Mouse (Mus musculus) liver, embryonic 14.5 days (tissue): ENCODE measurements around the gene Myo18b. TPM values are rescaled to one million over a fixed set of nuclear protein-coding genes. Genes with fewer than 3 reads are reported as not detected.

Experiments used
- ATAC-seq: fragments of 200-750 bp; cut with Nextera tagmentation; 2 replicates; pipeline ENCODE4 v1.8.0; 2017; ENCODE audit warnings: moderate number of reproducible peaks, mild to moderate bottlenecking, moderate library complexity; ENCODE audit not compliant: insufficient read depth
- DNase-seq, 3 experiments: peaks; one replicate each; pipeline ENCODE4 v3.0.0-alpha.2; 2012 to 2013; ENCODE audit warnings: low read depth in 3 of 3, low spot score in 3 of 3
- H3K27ac ChIP-seq: fragments of 300-500 bp; sonication (generic); 2 replicates; pipeline ENCODE4 v1.5.1; 2014; ENCODE audit warnings: moderate library complexity, mild to moderate bottlenecking, control low read depth, inconsistent platforms
- H3K27me3 ChIP-seq: fragments of 300-500 bp; sonication (generic); 2 replicates; pipeline ENCODE4 v1.6.1; 2014; ENCODE audit warnings: mild to moderate bottlenecking, low read length, moderate library complexity; ENCODE audit not compliant: control insufficient read depth, insufficient read depth
- H3K36me3 ChIP-seq: fragments of 300-500 bp; sonication (generic); replicated peaks from 2 replicates; pipeline ENCODE4 v1.6.1; 2014; ENCODE audit warnings: low read depth; ENCODE audit not compliant: control insufficient read depth, insufficient read depth
- H3K4me1 ChIP-seq, 2 experiments: fragments of 200-500 bp in 1 of 2; fragments of 300-500 bp in 1 of 2; sonication (generic) in 1 of 2; replicated peaks; 2 replicates each; pipeline ENCODE4 v1.6.1; 2012 to 2014; ENCODE audit warnings: antibody characterized with exemption in 1 of 2, inconsistent platforms in 1 of 2, low read length in 1 of 2; ENCODE audit not compliant: control insufficient read depth in 2 of 2, insufficient read depth in 2 of 2
- H3K4me2 ChIP-seq: fragments of 300-500 bp; sonication (generic); 2 replicates; pipeline ENCODE4 v1.6.1; 2014; ENCODE audit warnings: low read depth, mild to moderate bottlenecking, control low read depth, moderate library complexity
- H3K4me3 ChIP-seq, 2 experiments: fragments of 200-500 bp in 1 of 2; fragments of 300-500 bp in 1 of 2; sonication (generic) in 1 of 2; 2 replicates each; pipeline ENCODE4 v1.5.1; 2012 to 2014; ENCODE audit warnings: low read depth in 2 of 2, low read length in 2 of 2, mild to moderate bottlenecking in 2 of 2, control low read depth in 1 of 2, inconsistent platforms in 1 of 2, moderate library complexity in 1 of 2; ENCODE audit not compliant: insufficient read depth in 1 of 2
- H3K9ac ChIP-seq: fragments of 300-500 bp; sonication (generic); replicated peaks from 2 replicates; pipeline ENCODE4 v1.6.1; 2014; ENCODE audit warnings: mild to moderate bottlenecking, control low read depth, moderate library complexity
- H3K9me3 ChIP-seq: fragments of 300-500 bp; sonication (generic); 2 replicates; pipeline ENCODE4 v1.6.1; 2016; ENCODE audit warnings: low read length, mixed read lengths; ENCODE audit not compliant: control insufficient read depth
- CTCF ChIP-seq: IDR thresholded peaks from 2 replicates; pipeline ENCODE4 v1.5.1; 2016; ENCODE audit warnings: antibody characterized with exemption, low read depth, control low read depth
- EP300 ChIP-seq: IDR thresholded peaks from 2 replicates; pipeline ENCODE4 v1.6.1; 2016; ENCODE audit warnings: antibody characterized with exemption, low read depth
- WGBS: fragments of 180-500 bp; shearing (Covaris S2); extraction: QIAGEN DNeasy Blood & Tissue Kit; methylation state at CpG from one replicate; pipeline ENCODE4 v1.1.7; 2014; ENCODE audit not compliant: insufficient replicate concordance; 5-methylcytosine and 5-hydroxymethylcytosine counted together
- polyA plus RNA-seq, 2 experiments: library from polyadenylated mRNA; depleted of rRNA in 1 of 2; stranded (reverse) in 1 of 2; unstranded in 1 of 2; fragments of >200 nt; fragmentation: Nextera tagmentation in 1 of 2; extraction: Ambion mirVana in 1 of 2; gene quantifications; 2 replicates each; pipeline versions ENCODE4 v1.2.1 to v1.2.3; 2012 to 2014

Myo18b gene
- polyA plus RNA-seq, 2 experiments: 0.02 TPM; not detected in 1

DNA sequence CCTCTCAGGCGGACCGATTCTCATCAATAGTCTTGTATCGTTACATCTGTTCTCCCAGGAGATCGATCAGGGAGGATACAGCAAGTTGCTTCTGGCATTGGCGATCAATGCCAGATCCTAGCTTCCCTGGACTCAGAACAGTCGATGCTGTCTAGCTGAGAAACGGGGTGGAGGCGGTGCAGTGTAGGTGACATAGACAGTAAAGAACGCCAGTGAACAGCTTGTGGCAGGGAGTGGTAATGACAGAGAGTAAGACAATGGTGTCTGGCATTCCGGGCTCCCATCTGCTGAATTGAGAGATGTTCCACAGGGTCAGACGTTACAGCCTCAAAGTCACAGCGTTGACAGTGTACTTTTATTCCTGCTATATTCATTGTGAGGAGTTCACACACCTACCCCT lies 155.5 kb downstream of the Myo18b start:
- Histone ChIP-seq H3K36me3 (no peaks in the 10 kb centered on the region), H3K4me3 (no peak overlapping the region), H3K4me1 (no peaks in the 10 kb centered on the region), H3K9me3 (no peaks in the 10 kb centered on the region), H3K9ac (no peak overlapping the region), H3K4me2 (no peak overlapping the region), H3K27ac (no peak overlapping the region), H3K27me3 (no peaks in the 10 kb centered on the region)
- no peak for ATAC-seq
- DNase-seq: no peak
- 65% methylated on average over 12 of the region's 12 CpGs for WGBS
- TF ChIP-seq CTCF: no peak
- TF ChIP-seq EP300: no peak

DNA sequence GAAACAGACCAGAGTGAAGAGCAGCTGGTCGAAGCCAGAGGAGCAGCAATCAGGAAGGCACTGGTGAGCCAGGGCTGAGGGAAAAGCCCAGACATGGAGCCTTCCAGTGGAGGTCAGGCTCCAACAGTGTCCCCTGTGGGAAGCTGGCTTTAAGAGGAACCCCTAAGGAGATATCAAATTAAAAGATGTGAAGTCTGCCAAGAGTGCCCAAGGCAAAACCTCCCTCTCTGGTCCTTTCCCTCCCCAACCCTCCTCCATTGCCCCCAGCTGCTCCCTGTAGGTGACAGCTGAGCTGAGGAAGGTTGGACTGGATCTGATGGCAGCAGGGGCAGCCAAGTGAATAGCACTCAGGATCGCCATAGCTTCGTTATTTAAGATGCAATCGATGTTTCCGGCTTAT lies 161.1 kb downstream of the Myo18b start:
- DNase-seq (no peak), ATAC-seq (no peak)
- WGBS: 54% methylated on average over 5 of the region's 5 CpGs
- H3K9ac ChIP-seq: no peak overlapping the region
- H3K27ac ChIP-seq: no peak overlapping the region
- H3K36me3 ChIP-seq: no peaks in the 10 kb centered on the region
- H3K4me1 ChIP-seq: no peaks in the 10 kb centered on the region
- no peak overlapping the region for H3K4me2 ChIP-seq
- TF ChIP-seq CTCF: no peak
- TF ChIP-seq EP300: no peak
- H3K4me3 ChIP-seq: no peak overlapping the region
- no peaks in the 10 kb centered on the region for H3K9me3 ChIP-seq
- no peaks in the 10 kb centered on the region for H3K27me3 ChIP-seq

DNA sequence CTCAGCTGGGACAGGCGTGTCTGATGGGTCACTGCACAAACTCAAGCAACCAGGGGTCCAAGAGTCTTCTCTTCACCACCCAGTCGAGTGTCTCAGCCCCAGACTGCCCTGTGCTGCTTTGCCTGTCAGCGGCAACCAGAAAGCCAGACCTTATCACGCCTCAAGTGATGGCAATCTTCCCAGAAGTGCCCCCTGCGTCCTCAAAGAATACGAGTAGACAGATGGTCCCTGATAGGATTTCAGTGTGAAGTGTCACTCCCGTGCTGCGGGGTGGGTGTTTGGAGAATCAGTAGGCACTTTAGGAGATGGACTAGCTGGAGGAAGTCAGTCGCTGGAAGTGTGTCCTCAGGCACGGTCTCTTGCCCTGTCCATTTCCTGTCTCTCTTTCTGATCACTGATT lies 165.6 kb downstream of the Myo18b start:
- DNase-seq: no peak
- Histone ChIP-seq H3K4me1 (no peaks in the 10 kb centered on the region), H3K27ac (no peak overlapping the region), H3K4me2 (no peak overlapping the region), H3K9ac (no peak overlapping the region), H3K4me3 (no peak overlapping the region), H3K27me3 (no peaks in the 10 kb centered on the region), H3K36me3 (no peaks in the 10 kb centered on the region), H3K9me3 (no peaks in the 10 kb centered on the region)
- ATAC-seq: no peak
- no peak for TF ChIP-seq EP300
- WGBS: 23% methylated on average over 10 of the region's 10 CpGs

DNA sequence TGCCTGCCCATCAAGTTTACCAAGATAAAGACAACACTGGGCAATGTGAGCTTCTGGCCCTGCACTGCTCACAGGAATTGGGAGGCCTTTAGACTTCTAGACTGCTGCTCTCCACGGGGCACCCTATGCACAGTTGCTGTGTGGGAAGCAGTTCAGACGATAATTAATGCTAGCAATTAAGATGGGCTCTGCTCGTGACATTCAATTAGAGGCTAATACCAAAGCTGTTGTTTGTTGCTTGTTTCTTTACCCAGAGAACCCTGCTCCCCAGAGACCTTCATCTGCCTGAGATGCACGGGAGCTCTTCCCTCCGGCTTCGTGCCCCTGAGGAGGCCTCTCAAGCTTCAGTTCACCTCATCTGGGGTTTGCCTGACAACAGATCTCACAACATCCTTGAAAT lies 167.7 kb downstream of the Myo18b start:
- Histone ChIP-seq H3K36me3 (no peaks in the 10 kb centered on the region), H3K4me1 (no peaks in the 10 kb centered on the region), H3K4me2 (no peak overlapping the region), H3K9me3 (no peaks in the 10 kb centered on the region), H3K27ac (no peak overlapping the region), H3K27me3 (no peaks in the 10 kb centered on the region), H3K9ac (no peak overlapping the region), H3K4me3 (no peak overlapping the region)
- no peak for TF ChIP-seq EP300
- no peak for TF ChIP-seq CTCF
- DNase-seq (no peak), ATAC-seq (no peak)
- WGBS: 59% methylated on average over 6 of the region's 6 CpGs

DNA sequence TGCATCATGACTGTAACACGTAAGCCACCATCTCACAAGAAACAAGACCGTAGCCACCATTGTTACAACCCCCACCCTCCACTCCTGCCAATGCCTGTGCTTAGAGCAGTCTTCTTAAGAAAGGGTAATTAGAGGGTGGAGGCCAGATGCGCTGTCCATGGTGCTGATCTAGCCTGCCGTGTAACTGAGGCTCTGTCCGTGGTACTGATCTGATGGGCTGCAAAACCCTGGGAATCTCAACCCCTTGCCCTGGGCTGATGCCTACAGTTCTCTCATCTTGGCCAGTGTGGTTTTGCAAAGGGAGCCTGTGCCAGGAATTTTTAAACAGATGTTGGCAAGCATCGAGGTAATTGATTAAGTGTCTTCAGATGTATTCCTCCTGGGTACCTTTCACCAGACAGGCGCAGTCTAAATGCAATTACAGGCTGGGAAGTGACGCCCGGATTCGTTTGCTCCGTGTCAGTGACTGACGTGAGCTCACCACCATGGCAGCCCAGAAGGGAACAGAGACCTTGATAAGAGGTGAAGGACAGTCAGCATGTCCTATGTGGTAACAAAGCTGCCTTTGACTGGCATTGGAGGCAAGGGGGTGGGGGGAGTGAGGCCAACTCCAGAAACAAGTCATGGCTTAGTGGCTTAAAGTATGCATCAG lies 177.4 kb downstream of the Myo18b start:
- no peak for TF ChIP-seq EP300
- no peak for TF ChIP-seq CTCF
- Histone ChIP-seq H3K27ac (no peak overlapping the region), H3K9me3 (no peaks in the 10 kb centered on the region), H3K4me2 (no peak overlapping the region), H3K4me1 (no peaks in the 10 kb centered on the region), H3K36me3 (no peaks in the 10 kb centered on the region), H3K27me3 (no peaks in the 10 kb centered on the region), H3K4me3 (no peak overlapping the region), H3K9ac (no peak overlapping the region)
- peak in 2 of 3 experiments; percentile 4 to 13 for DNase-seq
- 40% methylated on average over 12 of the region's 12 CpGs for WGBS
- no peak for ATAC-seq
